Mouse (Mus musculus) spleen, adult 2 months (tissue): ENCODE measurements around the gene Selenot.

ENCODE experiments used
- CTCF ChIP-seq: fragments of 200-500 bp; IDR thresholded peaks from 2 replicates; pipeline ENCODE4 v1.5.1; 2011; ENCODE audit warnings: mild to moderate bottlenecking, inconsistent platforms; ENCODE audit not compliant: insufficient read depth, insufficient read length, insufficient replicate concordance; ENCODE audit errors: extremely low read depth
- POLR2A ChIP-seq: fragments of 200-500 bp; IDR thresholded peaks from 2 replicates; pipeline ENCODE4 v1.6.1; 2011; ENCODE audit warnings: low read depth, low read length, inconsistent platforms

DNA sequence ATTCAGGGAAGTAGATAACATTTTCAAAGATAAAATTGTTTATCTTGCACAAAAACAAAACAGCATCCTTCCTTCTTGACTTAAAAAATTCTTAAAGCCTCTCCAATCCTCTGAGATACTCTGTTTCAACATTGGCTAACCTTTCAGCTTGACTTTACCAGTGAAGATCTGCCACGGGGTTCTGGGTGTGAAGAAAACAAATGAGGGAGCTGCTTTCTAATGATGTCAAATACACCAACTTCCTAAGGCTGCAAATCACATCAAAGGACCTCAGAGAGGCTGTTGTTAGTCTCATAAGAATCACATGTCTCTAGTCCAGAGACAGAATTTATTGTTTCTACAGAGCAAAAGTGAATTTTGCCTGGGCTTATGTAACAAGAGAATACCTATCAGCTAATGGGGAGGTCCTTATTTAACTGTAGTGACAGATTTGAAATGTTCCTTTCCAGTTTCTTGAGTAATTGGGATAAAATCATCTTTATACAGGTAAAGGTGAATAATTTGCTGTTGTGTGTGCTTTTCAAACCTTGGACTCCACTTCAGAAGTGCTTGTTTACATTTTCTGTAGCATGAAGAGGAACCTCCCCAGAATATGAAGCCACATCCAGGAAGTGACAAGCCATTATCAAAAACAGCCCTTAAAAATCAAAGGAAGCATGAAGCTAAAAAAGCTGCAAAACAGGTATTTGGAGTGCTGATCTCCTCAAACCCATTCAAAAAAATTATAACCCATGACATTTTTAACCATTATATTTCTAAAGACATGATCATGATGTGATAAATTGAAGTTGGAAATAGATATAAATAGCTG lies 24.2 kb upstream of the Selenot start:
- no peak for TF ChIP-seq CTCF
- no peak for TF ChIP-seq POLR2A
